Mouse (Mus musculus) hindbrain, embryonic 12.5 days (tissue): ENCODE data around the gene Hus1b. TPM values are rescaled to one million over a fixed set of nuclear protein-coding genes. Genes with fewer than 3 reads are reported as not detected.

ENCODE experiments used
- polyA plus RNA-seq: library from polyadenylated mRNA; unstranded; fragments of >200 nt; fragmentation: Nextera tagmentation; extraction: Ambion mirVana; gene quantifications from 2 replicates; pipeline ENCODE4 v1.2.1, GENCODE M21; 2016

Gene Hus1b
- polyA plus RNA-seq, 1 experiment from 2014 or later: not detected

Other genes starting within 250 kb of the Hus1b start
- gene Irf4, start 198.5 kb downstream of the Hus1b start, polyA plus RNA-seq: 0.10 TPM in 1 of 2 replicates, not detected in the other
- 45.8 and 52.6 TPM in 2 replicates for gene Exoc2, start 26.3 kb upstream of the Hus1b start, polyA plus RNA-seq
- gene Gm5447, start 26.4 kb upstream of the Hus1b start, polyA plus RNA-seq: 0.12 and 0.17 TPM in 2 replicates